Mouse (Mus musculus) large intestine, adult 2 months (tissue): ENCODE measurements around the gene Mapre1. TPM values are rescaled to one million over a fixed set of nuclear protein-coding genes. Genes with fewer than 3 reads are reported as not detected.
"Not testable (repeated sequence)": the region's sequence is repeated elsewhere in the genome, so short reads cannot be mapped to it uniquely, and the experiment has no call there.

Experiments used
- DNase-seq: peaks from one replicate; pipeline ENCODE4 v3.0.0-alpha.2; 2012; ENCODE audit warnings: low read depth, low spot score
- WGBS: fragments of 180-500 bp; shearing (Covaris S2); methylation state at CpG from one replicate; pipeline ENCODE4 v1.1.7; 2018; 5-methylcytosine and 5-hydroxymethylcytosine counted together
- polyA plus RNA-seq: library from polyadenylated mRNA; depleted of rRNA; stranded (reverse); fragments of >200 nt; gene quantifications from 2 replicates; pipeline ENCODE4 v1.2.3, GENCODE M21; 2012; rRNA removed

Mapre1 gene
- polyA plus RNA-seq, result 9.8 and 10.8 TPM in 2 replicates

DNA sequence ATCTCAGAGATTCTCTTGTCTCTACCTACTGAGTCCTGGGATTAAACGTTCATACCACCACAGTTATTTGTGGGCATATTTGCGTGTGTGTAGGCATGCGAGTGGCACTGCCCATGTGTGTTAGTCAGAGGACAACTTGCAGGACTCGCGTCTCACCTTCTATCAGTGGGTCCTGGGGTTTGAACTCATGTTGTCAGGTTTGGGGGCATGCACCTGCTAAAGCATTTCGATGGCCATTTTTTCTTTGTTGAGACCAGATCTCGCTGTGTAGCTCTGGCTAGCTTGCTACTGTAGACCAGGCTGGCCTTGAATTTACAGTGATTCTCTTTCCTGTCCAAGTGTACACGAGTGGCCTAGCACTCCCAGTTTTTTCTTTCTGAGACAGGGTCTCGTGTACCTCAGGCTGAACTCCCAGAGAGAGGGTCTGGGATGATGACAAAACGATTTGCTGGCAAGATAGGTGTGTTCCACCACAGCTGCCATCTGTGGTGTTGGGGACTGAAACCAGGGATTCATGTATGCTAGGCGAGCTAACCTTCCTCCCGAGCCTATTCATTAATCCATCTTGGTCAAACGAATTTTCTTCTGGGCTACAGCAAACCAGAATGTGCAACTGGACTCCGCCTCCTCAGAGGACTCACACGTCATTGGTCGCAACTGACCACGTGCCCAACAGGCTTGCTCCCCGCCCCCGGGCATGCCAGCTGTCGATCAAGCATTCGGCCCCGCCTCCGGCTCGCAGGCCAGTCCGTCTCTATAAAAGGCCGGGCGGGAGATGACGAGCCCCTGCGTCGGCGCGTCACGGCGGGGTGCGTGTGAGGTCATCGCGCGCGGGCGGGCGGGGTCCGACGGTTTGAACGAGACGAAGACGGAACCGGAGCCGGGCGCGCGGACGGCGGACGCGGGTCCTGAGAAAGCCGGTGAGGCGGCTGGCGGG, at the start of gene Mapre1:
TSS of gene Mapre1 (plus strand) at position 775 of the 937 bp plus-strand sequence.
- 10% methylated on average over 58 of the region's 58 CpGs for WGBS

DNA sequence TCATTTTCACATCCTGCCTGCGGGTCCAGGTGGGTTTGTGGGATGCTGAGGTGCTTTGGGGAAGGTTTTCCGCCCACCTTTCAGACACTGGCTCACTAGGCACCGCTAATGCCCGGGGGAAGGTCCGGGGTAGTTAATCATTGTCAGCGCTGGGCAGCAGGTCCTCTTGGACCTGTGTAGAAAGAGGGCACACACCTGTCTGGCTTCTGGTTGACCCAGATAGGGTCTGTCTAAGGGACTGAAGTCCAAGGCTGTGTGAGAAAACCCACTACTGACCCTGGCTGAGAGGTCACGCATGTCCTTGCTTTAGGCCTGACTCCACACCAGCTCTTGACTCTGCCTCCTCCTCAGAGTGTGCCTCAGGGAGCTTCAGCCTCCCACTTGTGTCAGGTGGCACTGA, 47.7 kb upstream of the Mapre1 start:
- 43% methylated on average over 7 of the region's 7 CpGs for WGBS
- not testable (repeated sequence) for DNase-seq

More for the DNA sequence above, at the start of gene Mapre1:
- DNase-seq, result peak; percentile 89

DNA sequence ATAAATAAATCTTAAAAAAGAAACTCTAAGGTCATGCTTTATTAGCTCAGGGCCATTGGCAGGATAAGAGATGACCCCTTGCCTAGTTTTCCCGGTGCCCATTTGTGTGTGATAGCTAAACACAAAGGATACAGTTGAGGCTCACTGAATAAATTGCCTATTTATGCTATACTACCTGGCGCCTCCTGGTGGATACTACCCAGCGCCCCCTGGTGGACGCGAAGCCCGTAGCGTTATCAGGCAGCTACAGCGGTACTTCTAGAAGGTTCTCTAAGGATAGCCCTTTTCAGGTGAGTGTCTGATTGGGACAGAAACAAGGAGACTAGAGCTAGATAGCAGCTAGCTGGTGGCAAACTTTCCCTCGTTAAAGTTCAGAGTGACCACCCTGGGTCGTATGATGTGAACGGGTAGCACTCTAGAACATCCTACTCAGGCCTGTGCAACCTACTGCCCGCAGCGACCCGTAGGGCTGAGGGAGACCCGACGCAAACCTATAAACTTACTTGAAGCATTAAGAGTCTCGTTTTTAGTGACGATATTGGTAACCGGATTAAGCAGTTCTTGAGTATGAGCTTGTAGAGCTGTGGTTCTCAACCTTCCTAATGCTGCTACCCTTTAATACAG, 46.5 kb upstream of the Mapre1 start:
- no peak for DNase-seq
- WGBS, result 68% methylated on average over 19 of the region's 19 CpGs

DNA sequence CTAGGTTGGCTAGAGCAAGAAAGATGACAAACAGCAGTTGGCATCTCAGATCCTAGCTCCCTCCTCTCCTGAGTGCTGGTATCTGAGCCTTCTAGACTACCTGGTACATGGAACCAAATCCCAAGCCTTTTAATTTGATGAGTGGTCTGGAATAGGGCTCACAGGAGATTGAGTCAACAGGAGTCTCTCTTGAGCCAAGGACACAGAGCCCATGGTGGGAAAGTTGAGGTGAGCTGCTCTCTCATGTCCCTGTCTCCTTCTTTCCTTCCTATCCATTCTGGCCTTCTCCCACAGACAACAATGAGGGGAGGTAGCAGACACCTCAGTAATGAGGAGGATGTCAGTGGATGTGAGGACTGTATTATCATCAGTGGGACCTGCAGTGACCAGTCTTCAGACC, 44.7 kb upstream of the Mapre1 start, which contains the start of gene Dnmt3c:
TSS of gene Dnmt3c (plus strand) at position 301 of the 400 bp plus-strand sequence.
- no peak for DNase-seq

DNA sequence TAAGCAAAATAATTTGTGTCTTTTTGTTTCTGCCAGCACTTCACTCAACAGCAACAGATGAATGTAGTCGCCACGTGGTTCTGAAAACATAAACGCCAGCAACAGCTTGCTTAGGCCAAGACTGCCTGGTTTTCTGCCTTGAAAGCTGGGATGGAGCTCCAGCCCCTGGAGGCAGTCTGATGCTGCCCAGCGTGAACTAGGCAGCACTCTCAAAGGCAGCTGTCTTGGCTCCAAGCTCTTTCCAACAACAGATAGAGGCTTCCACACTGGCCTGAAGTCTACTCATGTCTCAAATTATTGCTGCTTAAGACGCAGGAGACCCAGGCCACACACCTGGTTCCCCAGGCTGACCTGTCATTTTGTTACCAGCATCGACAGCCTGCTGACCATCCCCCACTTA, 37.7 kb upstream of the Mapre1 start:
- no peak for DNase-seq
- 56% methylated on average over 6 of the region's 6 CpGs for WGBS

DNA sequence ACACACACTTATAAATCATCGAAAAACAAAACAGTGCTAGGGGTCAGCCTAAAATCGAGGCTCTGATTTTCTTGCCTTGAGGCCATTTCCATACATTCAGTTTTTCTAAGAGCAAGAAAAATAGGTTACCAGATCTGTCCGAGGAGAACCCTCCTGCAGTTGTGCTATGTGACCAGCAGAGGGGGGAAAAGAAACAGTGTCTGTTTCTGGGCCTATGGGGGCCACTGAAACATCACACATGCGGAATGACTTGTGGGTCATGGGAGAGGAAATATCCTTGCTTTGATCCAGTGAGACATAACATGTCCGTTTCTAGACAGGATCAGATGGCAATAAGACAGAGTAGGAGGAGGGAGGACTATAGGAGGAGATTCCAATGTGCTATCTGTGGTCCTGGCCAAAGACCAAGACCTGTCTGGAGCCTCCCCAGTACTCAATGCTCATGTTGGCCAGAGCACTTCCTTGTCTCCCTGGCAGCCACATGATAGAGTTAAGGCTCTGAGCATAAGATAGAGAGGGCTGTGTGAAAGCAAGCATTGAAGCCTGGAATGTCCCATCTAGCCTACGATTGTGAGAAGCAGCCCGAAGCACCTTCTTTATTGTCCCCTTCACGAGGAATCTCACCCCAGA, 30.3 kb upstream of the Mapre1 start:
- no peak for DNase-seq
- WGBS, result 42% methylated on average over 8 of the region's 8 CpGs

DNA sequence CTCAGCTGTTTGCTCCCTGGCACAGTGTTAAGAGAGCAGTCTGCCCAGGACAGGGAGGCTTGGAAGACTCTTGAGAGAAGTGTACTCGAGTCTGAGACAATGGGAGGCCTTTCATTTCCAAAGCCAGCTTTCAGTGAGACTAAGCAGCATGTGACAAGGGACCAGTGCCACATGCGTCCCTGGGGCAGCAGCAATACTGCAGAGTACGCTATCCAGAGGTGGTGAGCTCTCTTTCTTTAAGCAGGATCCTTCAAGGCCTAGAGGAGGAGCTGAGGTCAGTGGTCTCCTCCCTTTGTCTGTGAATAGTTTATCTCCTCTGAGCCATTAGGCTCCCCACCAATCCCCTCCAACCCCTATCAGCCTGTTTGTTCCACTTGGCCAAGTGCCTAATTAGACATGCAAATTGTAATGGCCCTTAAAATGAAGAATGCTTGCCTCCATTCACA, 28.4 kb upstream of the Mapre1 start:
- 66% methylated on average over 3 of the region's 3 CpGs for WGBS
- DNase-seq, result no peak

DNA sequence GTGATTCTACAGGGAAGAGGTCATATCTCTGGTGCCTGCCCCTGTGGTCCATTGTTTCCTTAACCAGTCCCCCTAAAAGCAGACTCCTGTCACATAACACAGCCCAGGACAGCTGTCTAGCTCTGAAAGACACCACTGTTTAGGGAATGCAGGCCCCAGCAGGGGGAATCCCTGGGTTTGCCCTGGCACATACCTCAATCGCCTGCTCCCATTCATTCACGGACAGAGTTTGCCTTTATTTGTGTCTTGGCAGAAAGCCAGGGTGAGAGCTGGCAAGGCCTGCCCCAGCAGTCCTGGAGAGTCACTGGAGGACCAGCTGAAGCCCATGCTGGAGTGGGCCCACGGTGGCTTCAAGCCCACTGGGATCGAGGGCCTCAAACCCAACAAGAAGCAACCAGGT, 27.8 kb upstream of the Mapre1 start:
- 23% methylated on average over 4 of the region's 4 CpGs for WGBS
- DNase-seq, result no peak

DNA sequence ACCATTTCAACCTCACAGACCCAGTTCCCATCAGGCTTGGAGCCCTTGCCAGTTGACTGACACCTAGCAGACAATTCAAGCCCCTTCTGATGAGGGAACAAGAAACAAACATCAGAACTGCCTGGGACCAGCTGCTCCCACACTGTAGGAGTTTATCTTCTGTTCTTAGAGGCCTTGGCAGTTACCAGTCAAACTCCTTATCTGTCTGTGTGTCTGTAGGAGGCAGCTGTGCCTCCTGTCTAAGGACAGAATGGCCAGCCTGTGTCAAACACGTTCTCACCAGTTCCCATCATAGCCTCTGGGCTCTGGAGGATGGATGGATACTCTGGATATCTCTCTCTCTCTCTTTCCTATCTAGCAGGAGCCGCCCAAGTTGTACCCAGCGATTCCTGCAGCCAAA, 23.2 kb upstream of the Mapre1 start:
- 71% methylated on average over 3 of the region's 3 CpGs for WGBS
- not testable (repeated sequence) for DNase-seq

DNA sequence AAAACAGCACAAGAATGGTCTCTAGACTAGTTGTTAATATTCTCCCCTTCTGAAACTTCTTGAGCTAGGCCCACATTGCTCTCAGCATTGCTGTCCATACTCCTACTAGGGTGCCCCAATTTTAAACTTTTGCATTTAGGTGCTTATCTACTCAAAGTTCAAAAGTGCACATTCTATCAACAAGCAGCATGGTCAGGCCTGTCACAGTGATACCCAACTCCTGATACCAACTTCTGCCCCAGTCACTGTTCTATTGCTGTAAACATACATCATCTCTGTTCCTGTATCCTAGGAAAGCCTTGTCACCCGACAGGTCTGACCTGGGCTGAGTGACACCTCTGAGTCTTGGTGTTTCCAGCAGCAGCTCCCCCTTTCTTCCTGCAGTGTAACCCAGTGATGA, 18.0 kb upstream of the Mapre1 start:
- 64% methylated on average over 1 of the region's 1 CpGs for WGBS
- no peak for DNase-seq

DNA sequence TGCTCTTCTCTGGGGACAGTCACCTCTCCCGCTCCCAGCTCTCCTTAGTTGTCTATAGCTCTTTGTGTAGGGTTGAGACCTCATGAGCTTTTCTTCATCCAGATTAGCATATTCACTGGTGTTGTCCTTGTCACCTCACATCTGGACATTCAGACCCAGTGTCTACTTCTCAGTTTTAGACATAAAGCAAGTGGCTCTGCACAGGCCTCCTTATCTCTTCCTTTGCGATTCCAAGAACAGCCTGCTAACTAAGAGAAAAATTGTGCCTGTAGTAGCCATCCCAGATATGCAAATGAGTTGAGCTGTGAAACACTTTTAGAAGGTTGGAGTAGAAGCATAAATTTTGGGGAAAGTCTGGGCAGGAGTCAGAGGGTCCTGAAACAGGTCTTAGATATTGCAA, 16.6 kb upstream of the Mapre1 start:
- 92% methylated on average over 2 of the region's 2 CpGs for WGBS
- DNase-seq, result no peak

DNA sequence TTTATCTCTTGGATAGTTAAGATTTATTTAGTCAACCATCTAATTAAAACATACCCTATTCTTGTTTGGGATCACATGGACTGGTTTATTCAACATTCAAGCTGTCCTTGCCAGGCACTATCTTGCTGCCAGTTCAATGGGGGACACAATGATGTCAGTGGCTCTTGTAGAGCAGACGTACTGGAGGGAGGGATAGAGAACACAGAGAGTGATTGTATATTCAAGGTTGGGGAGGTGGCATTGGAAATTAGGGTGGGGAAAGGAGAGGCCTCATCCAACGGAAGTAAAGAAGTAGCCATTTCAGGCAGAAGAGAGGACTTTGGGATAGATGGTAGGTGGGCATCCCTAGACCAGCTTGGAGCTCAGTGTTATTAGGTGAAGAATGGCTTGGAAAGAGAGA, 16.2 kb upstream of the Mapre1 start:
- 64% methylated on average over 2 of the region's 2 CpGs for WGBS

DNA sequence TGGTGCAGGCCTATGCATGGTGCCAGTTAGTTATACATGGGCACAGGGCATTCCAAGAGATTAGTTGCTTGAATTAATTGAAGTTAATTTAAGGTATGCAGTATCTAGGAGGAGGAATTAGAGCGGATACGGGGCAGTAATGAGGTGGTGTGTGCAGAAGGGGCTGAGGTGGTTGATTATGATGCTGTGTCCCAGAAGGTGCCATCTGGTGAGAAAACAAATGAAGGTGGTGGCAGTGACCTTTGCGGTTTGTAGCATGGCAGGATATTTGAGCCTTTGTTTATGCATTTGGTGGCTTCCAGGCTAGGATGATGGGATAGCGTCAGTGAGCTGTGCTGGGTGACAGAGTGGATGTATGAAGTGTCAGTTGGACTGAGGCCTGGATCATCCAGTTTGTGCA, 15.8 kb upstream of the Mapre1 start:
- no peak for DNase-seq
- 95% methylated on average over 4 of the region's 4 CpGs for WGBS

More for the DNA sequence above, 16.2 kb upstream of the Mapre1 start:
- no peak for DNase-seq

DNA sequence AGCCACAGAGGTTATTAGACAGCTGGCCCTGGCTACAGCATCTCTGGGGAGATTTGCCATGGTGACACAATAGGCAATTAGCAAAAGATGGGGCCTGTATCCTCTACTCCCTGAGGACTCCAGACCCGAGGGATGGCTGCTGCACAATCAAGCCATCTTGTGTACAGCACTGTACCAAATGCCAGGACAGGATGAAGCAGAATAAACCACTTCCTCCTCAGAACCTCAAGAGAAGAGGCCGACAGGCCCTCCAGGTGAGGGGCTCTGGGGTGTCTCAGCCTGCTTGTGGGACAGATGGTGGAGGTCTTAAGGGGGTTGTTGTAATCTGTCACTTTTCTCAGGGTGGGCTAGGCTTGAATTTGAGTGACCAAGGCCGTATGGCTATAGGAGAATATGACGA, 7.0 kb upstream of the Mapre1 start:
- 73% methylated on average over 4 of the region's 4 CpGs for WGBS

DNA sequence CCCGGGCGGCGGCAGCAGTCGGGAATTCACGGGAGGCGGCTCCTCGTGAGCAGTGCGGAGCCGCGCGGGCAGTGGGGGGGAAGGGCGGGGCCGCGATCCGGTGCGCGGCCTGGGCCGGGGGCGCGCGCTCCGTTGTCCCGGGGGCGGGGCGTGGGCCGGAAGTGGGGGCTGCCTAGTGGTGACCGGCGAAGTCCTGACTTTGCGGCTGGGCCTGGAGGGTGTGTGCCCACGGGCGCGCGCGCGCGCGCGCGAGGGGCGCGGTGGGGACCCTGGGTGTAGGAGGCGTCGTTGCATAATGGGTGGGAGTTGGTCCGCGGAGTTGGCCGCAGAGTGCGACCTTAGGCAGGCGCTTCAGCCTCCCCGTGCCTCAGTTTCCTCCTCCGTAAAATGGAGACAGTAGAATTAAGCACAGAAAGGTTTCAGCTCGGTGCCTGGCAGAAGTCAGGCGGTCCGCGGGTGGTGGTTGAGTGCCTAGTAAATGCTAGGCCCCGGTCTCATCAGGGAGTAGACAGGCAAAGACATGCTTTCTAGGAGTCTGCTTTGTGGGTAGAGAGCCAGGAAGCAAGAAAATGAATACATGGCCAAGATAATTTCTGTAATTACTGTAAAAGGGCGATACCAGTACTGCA, 477 bp downstream of the Mapre1 start:
- WGBS, result 2% methylated on average over 45 of the region's 56 CpGs
- no peak for DNase-seq

More for the DNA sequence above, 7.0 kb upstream of the Mapre1 start:
- no peak for DNase-seq

DNA sequence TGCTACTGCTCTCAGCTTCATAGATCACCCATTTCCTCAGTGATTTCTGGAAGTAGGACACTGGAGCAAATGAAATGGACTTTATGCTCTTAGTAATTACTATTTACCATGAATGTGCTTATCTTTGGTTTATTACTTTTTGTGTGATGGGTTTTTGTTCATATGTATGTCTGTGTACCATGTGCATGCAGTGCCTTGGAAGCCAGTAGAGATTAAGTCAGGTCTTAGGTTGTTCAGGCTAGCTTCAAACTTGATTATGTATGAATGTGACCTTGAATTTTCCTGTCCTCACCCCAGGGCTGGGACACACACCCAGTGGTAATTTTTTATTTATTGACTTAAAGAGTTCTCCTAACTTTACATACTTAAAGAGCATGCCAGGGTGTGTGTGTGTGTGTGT, 6.9 kb downstream of the Mapre1 start:
- no peak for DNase-seq

DNA sequence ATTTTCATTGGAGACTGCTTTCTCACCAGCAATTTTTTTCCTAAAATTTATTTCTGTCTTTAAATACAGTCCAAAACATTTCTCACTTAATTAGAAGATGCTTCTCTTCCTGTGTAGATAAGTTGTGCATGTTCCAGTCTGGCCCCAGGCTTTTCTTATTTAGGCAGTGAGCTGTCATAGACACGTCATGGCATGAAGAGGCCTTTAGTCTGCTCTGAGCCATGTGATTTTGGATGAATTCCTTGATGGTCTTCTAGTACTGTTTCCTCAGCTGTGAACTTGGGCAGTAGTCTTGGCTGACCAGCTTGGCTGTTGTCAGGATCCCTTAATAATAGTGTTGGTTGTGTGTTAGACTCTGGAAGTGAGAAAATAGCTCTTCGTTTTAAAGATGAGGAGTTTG, 9.3 kb downstream of the Mapre1 start:
- DNase-seq, result no peak
- WGBS, result 84% methylated on average over 2 of the region's 2 CpGs

DNA sequence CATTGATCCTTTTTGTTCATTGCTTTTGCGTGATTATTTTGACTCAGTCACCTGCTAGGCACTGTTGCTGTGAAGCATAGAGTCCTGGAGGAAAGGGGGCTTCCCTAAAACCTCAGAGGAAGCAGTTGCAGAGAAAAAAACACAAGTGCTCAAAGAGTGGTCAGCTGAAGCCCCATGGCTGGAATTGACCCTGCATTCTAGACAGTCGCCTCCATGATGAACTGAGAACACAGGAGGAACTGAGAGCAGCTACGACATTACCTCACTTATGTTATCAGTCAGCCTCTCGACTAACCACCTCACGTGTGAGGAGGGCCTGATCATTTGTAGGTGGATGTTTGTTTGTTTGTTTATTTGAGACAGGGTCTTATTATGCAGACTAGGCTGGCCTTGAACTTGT, 21.0 kb downstream of the Mapre1 start:
- WGBS, result 83% methylated on average over 5 of the region's 5 CpGs
- no peak for DNase-seq

DNA sequence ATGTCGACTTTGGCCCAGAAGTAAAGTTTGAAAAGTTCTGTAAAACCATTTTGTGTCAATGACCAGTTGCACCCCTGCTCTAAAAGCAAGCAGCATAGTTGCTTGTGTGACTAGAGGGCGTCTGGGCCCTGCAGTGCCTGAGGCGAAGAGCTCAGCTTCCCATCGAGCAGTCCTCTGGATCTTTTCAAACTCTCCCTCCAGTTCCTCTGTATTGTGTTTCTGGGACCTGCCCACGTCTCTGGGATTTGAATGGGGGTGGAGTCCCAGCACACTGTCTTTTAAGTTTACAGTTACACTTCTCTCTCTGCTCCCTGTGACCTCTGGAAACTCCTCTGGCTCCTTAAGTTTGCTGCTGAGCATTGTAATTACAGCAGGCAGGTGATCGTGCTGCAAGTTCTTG, 26.4 kb downstream of the Mapre1 start:
- DNase-seq, result no peak
- WGBS, result 68% methylated on average over 6 of the region's 6 CpGs

DNA sequence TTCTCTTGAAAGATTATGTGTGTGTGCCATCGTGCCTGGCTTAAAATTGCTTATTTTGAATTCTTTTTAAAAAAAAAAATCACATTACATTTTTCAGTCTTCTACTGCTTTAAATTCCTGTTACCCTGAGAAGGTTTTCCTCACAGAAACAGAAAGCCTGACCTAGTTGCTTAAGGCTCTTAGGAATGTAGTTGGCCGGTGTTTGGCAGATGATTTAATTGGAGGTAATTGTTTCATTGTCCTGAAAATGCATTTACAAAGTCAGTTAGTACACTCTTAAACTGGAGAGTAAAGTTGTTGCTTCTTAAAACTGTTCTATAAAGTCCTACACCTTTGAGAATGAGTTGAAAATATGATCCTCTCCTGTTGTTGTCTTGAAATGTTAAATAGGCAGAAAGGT, 27.8 kb downstream of the Mapre1 start:
- 69% methylated on average over 2 of the region's 2 CpGs for WGBS
- no peak for DNase-seq
